Mouse (Mus musculus): Measurements from ENCODE around the gene Dennd1a. TPM values are rescaled to one million over a fixed set of nuclear protein-coding genes. Genes with fewer than 3 reads are reported as not detected.

The Dennd1a gene
- polyA plus RNA-seq, 1 experiment from 2014 or later, result 10.2 TPM

DNA sequence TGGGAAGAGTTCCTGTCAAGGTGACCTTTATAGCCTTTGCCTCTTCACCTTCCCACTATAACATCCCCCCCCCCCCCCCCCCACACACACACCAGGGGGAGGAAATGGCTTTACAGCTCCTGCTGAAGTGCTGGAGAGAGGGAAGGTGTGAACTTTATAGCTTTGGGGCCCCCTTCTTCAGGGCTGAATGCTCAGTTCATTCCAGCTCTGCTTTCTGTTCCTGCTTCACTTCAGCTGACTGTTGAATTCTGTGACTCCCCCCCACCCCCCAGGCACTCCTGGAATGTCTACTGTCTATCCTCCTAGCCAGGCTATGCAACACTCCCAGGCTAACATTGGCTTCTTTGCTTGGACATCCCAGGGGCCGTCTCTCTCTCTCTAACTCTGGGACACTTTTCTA, 491.2 kb downstream of the Dennd1a start:
- H3K36me3 ChIP-seq (ENCODE audit: control insufficient read depth, insufficient read depth, low read length), result no peaks in the 10 kb centered on the region
- H3K9ac ChIP-seq (ENCODE audit: low read length), result no peak overlapping the region
- 43% methylated on average over 1 of the region's 1 CpGs for WGBS
- no peak overlapping the region for H3K27ac ChIP-seq (ENCODE audit: low read length)
- no peaks in the 10 kb centered on the region for H3K9me3 ChIP-seq (replicated peaks; ENCODE audit: control insufficient read depth, low read length)
- no peaks in the 10 kb centered on the region for H3K4me1 ChIP-seq (ENCODE audit: control insufficient read depth, insufficient read depth, low read length)
- H3K27me3 ChIP-seq (ENCODE audit: control insufficient read depth, insufficient read depth, low read length), result peaks cover 14% of the 10 kb centered on the region
- H3K4me3 ChIP-seq (replicated peaks; ENCODE audit: low read length), result no peak overlapping the region
- H3K4me2 ChIP-seq (ENCODE audit: low read depth, low read length), result no peak overlapping the region
- no peak for ATAC-seq (ENCODE audit: insufficient read depth, low FRiP score)

DNA sequence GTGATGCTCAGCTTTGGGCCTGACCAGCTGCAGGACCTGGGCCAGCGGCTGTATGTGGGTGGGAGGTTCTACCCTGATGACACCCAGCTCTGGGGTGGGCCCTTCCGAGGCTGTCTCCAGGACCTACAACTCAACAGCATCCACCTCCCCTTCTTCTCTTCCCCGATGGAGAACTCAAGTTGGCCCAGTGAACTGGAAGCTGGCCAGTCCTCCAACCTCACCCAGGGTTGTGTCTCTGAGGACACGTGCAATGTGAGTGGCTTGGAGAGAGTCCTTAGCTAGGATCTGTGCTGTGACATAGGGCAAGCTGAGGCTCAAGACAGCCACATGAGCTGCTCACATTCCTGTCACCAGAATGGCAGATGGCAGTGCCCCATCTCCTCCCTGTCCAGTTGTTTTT, 495.9 kb downstream of the Dennd1a start:
- ATAC-seq (ENCODE audit: insufficient read depth, low FRiP score), result no peak
- no peaks in the 10 kb centered on the region for H3K36me3 ChIP-seq (ENCODE audit: control insufficient read depth, insufficient read depth, low read length)
- no peak overlapping the region for H3K4me2 ChIP-seq (ENCODE audit: low read depth, low read length)
- H3K27ac ChIP-seq (ENCODE audit: low read length), result no peak overlapping the region
- 87% methylated on average over 4 of the region's 4 CpGs for WGBS
- H3K4me3 ChIP-seq (replicated peaks; ENCODE audit: low read length), result no peak overlapping the region
- peaks cover 17% of the 10 kb centered on the region for H3K27me3 ChIP-seq (ENCODE audit: control insufficient read depth, insufficient read depth, low read length)
- H3K4me1 ChIP-seq (ENCODE audit: control insufficient read depth, insufficient read depth, low read length), result no peaks in the 10 kb centered on the region
- no peaks in the 10 kb centered on the region for H3K9me3 ChIP-seq (replicated peaks; ENCODE audit: control insufficient read depth, low read length)
- no peak overlapping the region; the same call in 1 of the 2 replicates for H3K9ac ChIP-seq (ENCODE audit: low read length)

DNA sequence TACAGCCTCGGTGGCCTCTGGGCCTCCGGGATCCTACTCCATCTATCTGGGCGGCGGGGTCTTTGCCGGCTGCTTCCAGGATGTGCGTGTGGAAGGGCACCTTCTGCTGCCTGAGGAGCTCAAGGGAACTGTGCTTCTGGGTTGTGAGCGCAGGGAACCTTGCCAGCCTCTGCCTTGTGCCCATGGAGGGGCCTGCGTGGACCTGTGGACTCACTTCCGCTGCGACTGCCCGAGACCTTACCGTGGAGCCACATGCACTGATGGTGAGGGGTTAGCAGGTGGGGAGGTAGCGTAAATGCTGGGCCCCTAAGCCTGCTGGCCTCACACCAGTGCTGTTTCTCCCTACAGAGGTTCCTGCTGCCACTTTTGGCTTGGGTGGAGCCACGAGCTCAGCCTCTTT, 496.5 kb downstream of the Dennd1a start:
- ATAC-seq (ENCODE audit: insufficient read depth, low FRiP score), result no peak
- WGBS, result 92% methylated on average over 14 of the region's 14 CpGs
- Histone ChIP-seq H3K4me2 (ENCODE audit: low read depth, low read length) (no peak overlapping the region), H3K27me3 (ENCODE audit: control insufficient read depth, insufficient read depth, low read length) (peaks cover 22% of the 10 kb centered on the region), H3K36me3 (ENCODE audit: control insufficient read depth, insufficient read depth, low read length) (no peaks in the 10 kb centered on the region), H3K9me3 (replicated peaks; ENCODE audit: control insufficient read depth, low read length) (no peaks in the 10 kb centered on the region), H3K27ac (ENCODE audit: low read length) (no peak overlapping the region), H3K4me3 (replicated peaks; ENCODE audit: low read length) (no peak overlapping the region), H3K4me1 (ENCODE audit: control insufficient read depth, insufficient read depth, low read length) (no peaks in the 10 kb centered on the region), H3K9ac (ENCODE audit: low read length) (no peak overlapping the region; the same call in 1 of the 2 replicates)

DNA sequence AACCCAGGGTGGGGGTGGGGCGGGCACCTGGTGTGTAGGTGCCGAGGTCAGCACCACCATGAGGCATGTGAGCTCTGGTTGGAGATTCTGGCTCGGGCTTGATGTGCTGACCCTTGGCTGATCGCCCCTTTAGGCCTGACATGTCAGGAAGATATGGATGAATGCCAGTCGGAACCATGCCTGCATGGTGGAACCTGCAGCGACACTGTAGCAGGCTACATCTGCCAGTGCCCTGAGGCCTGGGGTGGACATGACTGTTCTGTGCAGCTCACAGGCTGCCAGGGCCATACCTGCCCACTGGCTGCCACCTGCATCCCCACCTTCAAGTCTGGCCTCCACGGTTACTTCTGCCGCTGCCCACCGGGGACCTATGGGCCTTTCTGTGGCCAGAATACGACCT, 497.2 kb downstream of the Dennd1a start:
- Histone ChIP-seq H3K36me3 (ENCODE audit: control insufficient read depth, insufficient read depth, low read length) (no peaks in the 10 kb centered on the region), H3K27ac (ENCODE audit: low read length) (no peak overlapping the region), H3K4me1 (ENCODE audit: control insufficient read depth, insufficient read depth, low read length) (no peaks in the 10 kb centered on the region), H3K4me2 (ENCODE audit: low read depth, low read length) (no peak overlapping the region), H3K9ac (ENCODE audit: low read length) (no peak overlapping the region), H3K27me3 (ENCODE audit: control insufficient read depth, insufficient read depth, low read length) (peaks cover 22% of the 10 kb centered on the region), H3K9me3 (replicated peaks; ENCODE audit: control insufficient read depth, low read length) (no peaks in the 10 kb centered on the region), H3K4me3 (replicated peaks; ENCODE audit: low read length) (no peak overlapping the region)
- 89% methylated on average over 10 of the region's 10 CpGs for WGBS
- ATAC-seq (ENCODE audit: insufficient read depth, low FRiP score), result no peak

DNA sequence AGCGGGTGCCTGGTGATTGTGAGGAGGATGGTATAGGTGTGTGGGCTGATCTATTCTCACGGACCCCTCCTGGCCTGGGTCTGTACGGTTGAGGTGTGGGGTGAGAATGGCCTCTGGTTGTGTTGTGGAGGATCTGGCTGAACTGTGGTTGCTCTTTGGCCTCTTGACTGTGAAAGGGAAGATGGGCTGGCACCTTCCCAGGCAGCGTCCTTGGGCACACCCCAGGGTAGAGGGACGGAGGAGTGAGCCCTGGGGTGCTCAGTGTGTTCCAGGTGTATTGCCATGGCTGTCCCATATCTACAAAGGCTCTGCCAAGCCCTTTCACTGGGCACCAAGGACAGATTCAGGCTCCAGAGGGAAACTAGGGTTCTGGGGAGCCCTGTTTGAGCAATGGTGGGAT, 498.2 kb downstream of the Dennd1a start:
- no peak overlapping the region for H3K9ac ChIP-seq (ENCODE audit: low read length)
- WGBS, result 72% methylated on average over 5 of the region's 5 CpGs
- no peaks in the 10 kb centered on the region for H3K9me3 ChIP-seq (replicated peaks; ENCODE audit: control insufficient read depth, low read length)
- no peaks in the 10 kb centered on the region for H3K36me3 ChIP-seq (ENCODE audit: control insufficient read depth, insufficient read depth, low read length)
- H3K27me3 ChIP-seq (ENCODE audit: control insufficient read depth, insufficient read depth, low read length), result peaks cover 22% of the 10 kb centered on the region
- H3K27ac ChIP-seq (ENCODE audit: low read length), result no peak overlapping the region
- no peak overlapping the region for H3K4me3 ChIP-seq (replicated peaks; ENCODE audit: low read length)
- no peak overlapping the region for H3K4me2 ChIP-seq (ENCODE audit: low read depth, low read length)
- ATAC-seq (ENCODE audit: insufficient read depth, low FRiP score), result no peak
- H3K4me1 ChIP-seq (ENCODE audit: control insufficient read depth, insufficient read depth, low read length), result no peaks in the 10 kb centered on the region

DNA sequence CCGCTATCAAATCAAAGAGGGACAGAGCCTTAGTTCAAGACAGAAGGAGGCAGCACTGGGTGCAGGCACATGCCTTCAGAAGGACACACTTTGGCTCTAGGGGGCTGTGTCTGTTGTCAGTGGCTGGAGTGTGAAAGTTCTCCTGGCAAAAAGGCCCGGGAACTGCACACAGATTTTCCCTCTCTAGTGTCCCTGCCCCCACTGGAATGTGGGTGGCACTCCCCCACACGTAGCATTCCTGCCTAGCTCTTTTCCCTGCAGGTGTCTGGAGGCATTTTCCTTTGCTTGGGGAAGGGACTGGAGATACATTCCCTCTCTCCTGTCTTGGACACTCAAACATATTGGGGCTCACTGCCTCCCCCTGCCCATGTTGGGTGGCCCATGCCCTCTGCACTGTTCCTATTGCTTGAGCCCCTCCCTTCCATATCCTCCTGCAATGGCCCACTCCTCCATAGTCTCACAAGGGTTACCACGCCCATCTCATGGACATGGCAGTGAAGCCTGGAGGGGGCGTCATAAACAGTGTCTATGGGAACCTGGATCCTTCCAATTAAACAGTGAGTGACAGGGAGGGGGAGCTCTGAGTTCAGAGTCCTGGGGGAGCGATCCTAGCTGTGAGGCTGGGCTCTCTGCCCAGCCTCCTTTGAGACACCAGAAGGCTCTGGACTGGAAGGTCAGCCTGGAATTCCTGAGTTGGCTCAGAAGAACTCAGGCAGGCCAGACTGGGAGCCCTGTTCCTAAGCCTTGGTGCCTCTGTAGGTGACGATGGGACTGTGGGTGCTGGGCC, 498.8 kb downstream of the Dennd1a start:
- WGBS, result 54% methylated on average over 7 of the region's 7 CpGs
- Histone ChIP-seq H3K27me3 (ENCODE audit: control insufficient read depth, insufficient read depth, low read length) (peaks cover 19% of the 10 kb centered on the region), H3K4me3 (replicated peaks; ENCODE audit: low read length) (no peak overlapping the region), H3K9ac (ENCODE audit: low read length) (no peak overlapping the region), H3K36me3 (ENCODE audit: control insufficient read depth, insufficient read depth, low read length) (no peaks in the 10 kb centered on the region), H3K9me3 (replicated peaks; ENCODE audit: control insufficient read depth, low read length) (no peaks in the 10 kb centered on the region), H3K4me2 (ENCODE audit: low read depth, low read length) (no peak overlapping the region), H3K27ac (ENCODE audit: low read length) (no peak overlapping the region), H3K4me1 (ENCODE audit: control insufficient read depth, insufficient read depth, low read length) (no peaks in the 10 kb centered on the region)
- ATAC-seq (ENCODE audit: insufficient read depth, low FRiP score), result peak; percentile 9; the same call in 1 of the 2 replicates

DNA sequence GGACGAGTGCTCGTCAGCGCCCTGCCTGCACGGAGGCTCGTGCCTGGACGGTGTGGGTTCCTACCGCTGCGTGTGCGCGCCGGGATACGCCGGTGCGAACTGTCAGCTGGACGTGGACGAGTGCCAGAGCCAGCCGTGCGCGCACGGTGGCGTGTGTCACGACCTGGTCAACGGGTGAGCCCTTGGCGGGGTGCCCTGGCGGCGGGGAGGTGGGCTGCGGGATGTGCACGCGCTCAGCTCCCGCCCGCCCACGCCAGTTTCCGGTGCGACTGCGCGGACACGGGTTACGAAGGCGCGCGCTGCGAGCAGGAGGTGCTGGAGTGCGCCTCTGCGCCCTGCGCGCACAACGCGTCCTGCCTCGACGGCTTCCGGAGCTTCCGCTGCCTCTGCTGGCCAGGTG, 500.7 kb downstream of the Dennd1a start:
- 25% methylated on average over 52 of the region's 52 CpGs for WGBS
- no peaks in the 10 kb centered on the region for H3K4me1 ChIP-seq (ENCODE audit: control insufficient read depth, insufficient read depth, low read length)
- ATAC-seq (ENCODE audit: insufficient read depth, low FRiP score), result no peak

DNA sequence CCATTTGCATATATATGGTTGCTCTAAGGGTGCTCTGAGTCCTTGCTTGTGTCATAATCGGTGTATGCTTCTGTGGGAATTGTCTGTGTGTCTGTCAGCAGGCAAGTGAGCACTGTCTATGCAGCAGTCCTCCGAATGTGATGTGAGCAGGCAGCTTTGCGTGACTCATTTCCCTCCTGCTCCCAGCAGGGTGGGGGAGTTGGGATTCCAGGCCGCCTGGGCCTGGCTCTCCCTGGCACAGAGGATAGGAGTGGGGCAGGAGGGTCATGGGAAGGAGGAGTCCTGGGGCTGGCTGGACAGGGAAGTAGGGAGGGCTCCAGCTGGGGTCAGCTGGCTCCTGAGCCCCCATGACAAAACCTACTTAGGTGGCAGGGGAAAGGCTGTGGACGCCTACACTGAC, 502.7 kb downstream of the Dennd1a start:
- ATAC-seq (ENCODE audit: insufficient read depth, low FRiP score), result peak; percentile 26; the same call in 1 of the 2 replicates
- Histone ChIP-seq H3K27me3 (ENCODE audit: control insufficient read depth, insufficient read depth, low read length) (peaks cover 8% of the 10 kb centered on the region), H3K4me3 (replicated peaks; ENCODE audit: low read length) (no peak overlapping the region), H3K9me3 (replicated peaks; ENCODE audit: control insufficient read depth, low read length) (no peaks in the 10 kb centered on the region), H3K27ac (ENCODE audit: low read length) (no peak overlapping the region), H3K9ac (ENCODE audit: low read length) (no peak overlapping the region), H3K4me2 (ENCODE audit: low read depth, low read length) (no peak overlapping the region), H3K4me1 (ENCODE audit: control insufficient read depth, insufficient read depth, low read length) (peaks cover 11% of the 10 kb centered on the region; the same call in 1 of the 2 replicates), H3K36me3 (ENCODE audit: control insufficient read depth, insufficient read depth, low read length) (no peaks in the 10 kb centered on the region)
- 59% methylated on average over 5 of the region's 5 CpGs for WGBS

More for the DNA sequence above, 500.7 kb downstream of the Dennd1a start:
- Histone ChIP-seq H3K4me3 (replicated peaks; ENCODE audit: low read length) (peak overlapping the region; percentile 41), H3K4me2 (ENCODE audit: low read depth, low read length) (peak overlapping the region; percentile 56), H3K9ac (ENCODE audit: low read length) (no peak overlapping the region), H3K27ac (ENCODE audit: low read length) (no peak overlapping the region), H3K27me3 (ENCODE audit: control insufficient read depth, insufficient read depth, low read length) (peaks cover 8% of the 10 kb centered on the region), H3K36me3 (ENCODE audit: control insufficient read depth, insufficient read depth, low read length) (no peaks in the 10 kb centered on the region), H3K9me3 (replicated peaks; ENCODE audit: control insufficient read depth, low read length) (no peaks in the 10 kb centered on the region)

DNA sequence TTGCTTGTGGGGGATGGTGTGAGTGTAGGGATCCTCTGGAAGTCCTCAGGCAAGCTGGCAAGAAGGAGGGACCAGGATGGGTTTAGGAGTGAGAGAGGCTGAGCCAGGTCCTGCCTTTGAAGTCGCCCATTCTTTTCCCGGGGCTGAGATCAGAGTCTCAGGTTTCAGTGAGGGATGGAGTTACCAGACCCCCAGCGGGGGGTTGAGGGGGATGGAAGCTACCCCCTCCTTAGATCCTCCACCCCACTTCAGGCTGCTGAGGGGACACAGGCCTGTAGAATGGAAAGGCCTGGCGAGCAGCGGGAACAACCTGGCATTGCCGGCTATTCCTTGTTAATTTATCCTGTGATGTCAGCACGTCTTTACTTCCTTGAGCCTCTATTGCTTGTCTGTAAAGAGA, 505.2 kb downstream of the Dennd1a start:
- Histone ChIP-seq H3K9ac (ENCODE audit: low read length) (no peak overlapping the region), H3K4me2 (ENCODE audit: low read depth, low read length) (no peak overlapping the region), H3K4me1 (ENCODE audit: control insufficient read depth, insufficient read depth, low read length) (peaks cover 11% of the 10 kb centered on the region; the same call in 1 of the 2 replicates), H3K9me3 (replicated peaks; ENCODE audit: control insufficient read depth, low read length) (no peaks in the 10 kb centered on the region), H3K4me3 (replicated peaks; ENCODE audit: low read length) (no peak overlapping the region), H3K27me3 (ENCODE audit: control insufficient read depth, insufficient read depth, low read length) (peaks cover 8% of the 10 kb centered on the region), H3K36me3 (ENCODE audit: control insufficient read depth, insufficient read depth, low read length) (no peaks in the 10 kb centered on the region), H3K27ac (ENCODE audit: low read length) (no peak overlapping the region)
- no peak for ATAC-seq (ENCODE audit: insufficient read depth, low FRiP score)
- WGBS, result 38% methylated on average over 7 of the region's 7 CpGs
